Mouse (Mus musculus): ENCODE results near the gene Acsl1. TPM values are rescaled to one million over a fixed set of nuclear protein-coding genes. Genes with fewer than 3 reads are reported as not detected.
A peak's percentile ranks its signal among the peaks of the same experiment; 100 is the strongest.

Gene Acsl1
- polyA plus RNA-seq (2014; fragmentation: Nextera tagmentation; extraction: Ambion mirVana): 9.8 and 10.9 TPM in 2 replicates

DNA sequence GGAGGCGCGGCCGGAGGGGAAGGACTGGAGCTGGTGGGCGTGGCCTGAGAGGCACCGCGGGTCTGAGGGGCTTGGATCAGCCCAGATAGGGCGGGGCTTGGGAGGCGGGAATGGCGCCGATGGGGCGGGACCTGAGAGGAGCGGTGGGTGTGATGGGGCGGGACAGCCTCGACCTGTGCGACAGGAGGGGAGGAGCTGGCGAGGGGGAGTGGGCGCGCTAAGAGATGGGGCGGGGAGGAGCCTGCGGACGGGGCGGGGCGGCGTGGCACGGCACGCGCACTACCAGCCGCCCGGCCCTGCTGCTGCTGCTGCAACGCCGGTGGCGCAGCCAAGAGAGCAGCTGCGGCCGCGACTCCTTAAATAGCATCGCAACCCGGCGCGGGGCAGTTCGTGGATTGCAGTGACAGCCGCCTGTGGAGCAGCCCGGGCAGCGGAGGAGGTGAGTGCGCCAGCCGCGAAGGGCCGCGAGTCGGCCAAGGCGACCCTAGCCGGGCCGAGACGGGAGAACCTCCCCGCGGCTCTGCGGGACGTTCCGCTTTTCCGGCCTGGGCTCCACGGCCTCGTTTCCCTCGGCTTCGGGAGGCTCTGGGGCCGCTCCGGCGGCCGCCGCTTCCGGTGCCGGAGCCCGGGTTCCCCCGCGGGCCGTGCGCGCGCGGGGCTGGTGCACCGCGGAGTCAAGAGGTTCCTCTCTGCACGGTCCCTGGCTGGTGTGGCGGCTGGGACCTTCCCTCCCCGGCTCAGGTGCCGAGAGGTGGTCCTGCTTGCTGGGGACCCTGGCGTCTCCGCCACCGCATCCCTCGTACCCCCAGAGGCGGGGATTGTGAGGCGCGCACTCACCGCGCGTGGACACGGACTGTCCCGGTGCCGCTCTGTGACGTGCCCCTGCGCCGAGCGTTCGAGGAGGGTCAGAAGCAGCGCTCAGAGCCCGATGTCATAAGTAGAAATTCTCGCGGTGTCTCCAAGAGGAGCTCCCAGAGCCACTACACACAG is at the start of gene Acsl1:
Gene Acsl1, plus strand, starts transcription at position 246 of the 990 bp plus-strand sequence.
- peak within 1 kb of the TSS; percentile 62 for H3K27ac ChIP-seq (ENCODE audit: low read depth, low read length)
- H3K9ac ChIP-seq (ENCODE audit: low read depth, low read length): peak within 1 kb of the TSS; percentile 75
- H3K9me3 ChIP-seq (ENCODE audit: control insufficient read depth, low read length): no peaks in the 10 kb centered on the region
- H3K4me2 ChIP-seq (replicated peaks; ENCODE audit: low read depth, low read length): peak within 1 kb of the TSS; percentile 99
- H3K27me3 ChIP-seq (ENCODE audit: control insufficient read depth, insufficient read depth, low read length): peaks cover 3% of the 10 kb centered on the region; the same call in 1 of the 2 replicates
- ATAC-seq (ENCODE audit: low FRiP score): peak; percentile 96
- DNase-seq (ENCODE audit: low spot score): peak; percentile 97
- H3K4me1 ChIP-seq (replicated peaks; ENCODE audit: control insufficient read depth, insufficient read depth, low read length): no peaks in the 10 kb centered on the region
- WGBS: under 1% methylated on average over 87 of the region's 106 CpGs
- no peaks in the 10 kb centered on the region for H3K36me3 ChIP-seq (ENCODE audit: control insufficient read depth, insufficient read depth, low read length)
- H3K4me3 ChIP-seq (ENCODE audit: low read depth, low read length): peak within 1 kb of the TSS; percentile 82

- Histone ChIP-seq H3K9ac (ENCODE audit: low read depth, low read length) (no peak overlapping the region), H3K9me3 (ENCODE audit: control insufficient read depth, low read length) (no peaks in the 10 kb centered on the region), H3K4me2 (replicated peaks; ENCODE audit: low read depth, low read length) (no peak overlapping the region), H3K4me3 (ENCODE audit: low read depth, low read length) (no peak overlapping the region), H3K4me1 (replicated peaks; ENCODE audit: control insufficient read depth, insufficient read depth, low read length) (no peaks in the 10 kb centered on the region), H3K36me3 (ENCODE audit: control insufficient read depth, insufficient read depth, low read length) (no peaks in the 10 kb centered on the region), H3K27me3 (ENCODE audit: control insufficient read depth, insufficient read depth, low read length) (no peaks in the 10 kb centered on the region), H3K27ac (ENCODE audit: low read depth, low read length) (no peak overlapping the region)
- WGBS: 75% methylated on average over 6 of the region's 6 CpGs
- ATAC-seq (ENCODE audit: low FRiP score) (no peak), DNase-seq (ENCODE audit: low spot score) (no peak)
These were observed 49.3 kb upstream of the Acsl1 start for GRCm38 (mm10) chr8:46421515-46421914.

- DNase-seq (ENCODE audit: low spot score) (no peak), ATAC-seq (ENCODE audit: low FRiP score) (no peak)
- H3K9ac ChIP-seq (ENCODE audit: low read depth, low read length): no peak overlapping the region
- no peak overlapping the region for H3K27ac ChIP-seq (ENCODE audit: low read depth, low read length)
- no peaks in the 10 kb centered on the region for H3K4me1 ChIP-seq (replicated peaks; ENCODE audit: control insufficient read depth, insufficient read depth, low read length)
- H3K4me3 ChIP-seq (ENCODE audit: low read depth, low read length): no peak overlapping the region
- no peak overlapping the region for H3K4me2 ChIP-seq (replicated peaks; ENCODE audit: low read depth, low read length)
- no peaks in the 10 kb centered on the region for H3K36me3 ChIP-seq (ENCODE audit: control insufficient read depth, insufficient read depth, low read length)
- no peaks in the 10 kb centered on the region for H3K27me3 ChIP-seq (ENCODE audit: control insufficient read depth, insufficient read depth, low read length)
- no peaks in the 10 kb centered on the region for H3K9me3 ChIP-seq (ENCODE audit: control insufficient read depth, low read length)
These were observed 42.9 kb upstream of the Acsl1 start for GRCm38 (mm10) chr8:46427940-46428339.

GRCm38 (mm10) chr8:46429871-46430270 is 41.0 kb upstream of the Acsl1 start:
- Histone ChIP-seq H3K27ac (ENCODE audit: low read depth, low read length) (no peak overlapping the region), H3K9me3 (ENCODE audit: control insufficient read depth, low read length) (no peaks in the 10 kb centered on the region), H3K4me1 (replicated peaks; ENCODE audit: control insufficient read depth, insufficient read depth, low read length) (no peaks in the 10 kb centered on the region), H3K27me3 (ENCODE audit: control insufficient read depth, insufficient read depth, low read length) (no peaks in the 10 kb centered on the region), H3K4me3 (ENCODE audit: low read depth, low read length) (no peak overlapping the region), H3K36me3 (ENCODE audit: control insufficient read depth, insufficient read depth, low read length) (no peaks in the 10 kb centered on the region), H3K4me2 (replicated peaks; ENCODE audit: low read depth, low read length) (no peak overlapping the region), H3K9ac (ENCODE audit: low read depth, low read length) (no peak overlapping the region)
- DNase-seq (ENCODE audit: low spot score): no peak
- ATAC-seq (ENCODE audit: low FRiP score): no peak
- 75% methylated on average over 7 of the region's 7 CpGs for WGBS

DNA sequence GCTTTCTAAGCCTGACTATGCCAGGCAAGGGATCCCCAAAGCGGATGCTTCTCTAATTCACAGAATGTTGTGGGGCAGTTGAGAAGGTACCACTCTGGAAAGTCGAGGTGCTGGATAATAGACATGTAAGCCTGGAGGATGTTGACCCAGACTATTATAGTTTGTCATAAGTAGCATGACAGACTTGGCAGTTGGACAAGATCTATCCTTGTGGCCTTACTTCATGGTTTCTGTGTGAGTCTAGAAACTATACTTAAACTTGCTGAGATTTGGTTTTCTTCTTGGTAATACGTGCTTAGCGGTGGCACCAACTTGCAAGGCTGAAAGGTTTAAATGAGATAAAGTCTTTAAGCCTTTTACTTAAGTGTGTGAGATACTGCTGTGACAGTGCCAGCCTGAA is 38.9 kb upstream of the Acsl1 start:
- Histone ChIP-seq H3K4me1 (replicated peaks; ENCODE audit: control insufficient read depth, insufficient read depth, low read length) (no peaks in the 10 kb centered on the region), H3K9me3 (ENCODE audit: control insufficient read depth, low read length) (no peaks in the 10 kb centered on the region), H3K9ac (ENCODE audit: low read depth, low read length) (no peak overlapping the region), H3K27me3 (ENCODE audit: control insufficient read depth, insufficient read depth, low read length) (no peaks in the 10 kb centered on the region), H3K36me3 (ENCODE audit: control insufficient read depth, insufficient read depth, low read length) (no peaks in the 10 kb centered on the region), H3K4me2 (replicated peaks; ENCODE audit: low read depth, low read length) (no peak overlapping the region), H3K4me3 (ENCODE audit: low read depth, low read length) (no peak overlapping the region), H3K27ac (ENCODE audit: low read depth, low read length) (no peak overlapping the region)
- 94% methylated on average over 4 of the region's 4 CpGs for WGBS
- DNase-seq (ENCODE audit: low spot score): no peak
- no peak for ATAC-seq (ENCODE audit: low FRiP score)

- DNase-seq (ENCODE audit: low spot score): no peak
- Histone ChIP-seq H3K4me2 (replicated peaks; ENCODE audit: low read depth, low read length) (no peak overlapping the region), H3K27me3 (ENCODE audit: control insufficient read depth, insufficient read depth, low read length) (no peaks in the 10 kb centered on the region), H3K9me3 (ENCODE audit: control insufficient read depth, low read length) (no peaks in the 10 kb centered on the region), H3K27ac (ENCODE audit: low read depth, low read length) (no peak overlapping the region), H3K9ac (ENCODE audit: low read depth, low read length) (no peak overlapping the region), H3K4me3 (ENCODE audit: low read depth, low read length) (no peak overlapping the region), H3K36me3 (ENCODE audit: control insufficient read depth, insufficient read depth, low read length) (no peaks in the 10 kb centered on the region), H3K4me1 (replicated peaks; ENCODE audit: control insufficient read depth, insufficient read depth, low read length) (no peaks in the 10 kb centered on the region)
- ATAC-seq (ENCODE audit: low FRiP score): no peak
- 91% methylated on average over 3 of the region's 3 CpGs for WGBS
These were observed 38.3 kb upstream of the Acsl1 start for GRCm38 (mm10) chr8:46432581-46432980.

DNA sequence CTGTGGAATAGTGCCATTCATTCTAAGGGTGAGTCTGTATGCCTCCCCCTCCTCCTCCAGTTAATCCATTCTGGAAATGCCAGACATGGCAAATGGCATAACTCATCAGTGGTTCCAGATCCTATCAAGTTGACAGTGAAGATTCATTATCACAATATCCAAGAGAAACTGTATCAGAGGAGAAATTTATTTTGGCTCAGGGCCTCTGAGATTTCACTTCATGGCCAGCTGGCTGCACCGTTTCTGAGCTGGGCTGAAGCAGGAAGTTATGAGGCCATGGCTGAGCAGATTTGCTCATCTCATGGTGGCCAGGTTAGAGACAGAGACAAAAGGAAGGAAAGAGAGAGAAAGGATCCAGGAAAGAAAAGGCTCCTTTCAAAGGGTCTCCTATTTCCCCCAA is 37.2 kb upstream of the Acsl1 start:
- WGBS: 70% methylated on average over 1 of the region's 1 CpGs
- no peaks in the 10 kb centered on the region for H3K36me3 ChIP-seq (ENCODE audit: control insufficient read depth, insufficient read depth, low read length)
- no peak for DNase-seq (ENCODE audit: low spot score)
- H3K27me3 ChIP-seq (ENCODE audit: control insufficient read depth, insufficient read depth, low read length): no peaks in the 10 kb centered on the region
- no peak overlapping the region for H3K27ac ChIP-seq (ENCODE audit: low read depth, low read length)
- no peak for ATAC-seq (ENCODE audit: low FRiP score)
- H3K9me3 ChIP-seq (ENCODE audit: control insufficient read depth, low read length): no peaks in the 10 kb centered on the region
- H3K9ac ChIP-seq (ENCODE audit: low read depth, low read length): no peak overlapping the region
- H3K4me2 ChIP-seq (replicated peaks; ENCODE audit: low read depth, low read length): no peak overlapping the region
- H3K4me1 ChIP-seq (replicated peaks; ENCODE audit: control insufficient read depth, insufficient read depth, low read length): no peaks in the 10 kb centered on the region
- H3K4me3 ChIP-seq (ENCODE audit: low read depth, low read length): no peak overlapping the region

- ATAC-seq (ENCODE audit: low FRiP score) (no peak), DNase-seq (ENCODE audit: low spot score) (no peak)
- Histone ChIP-seq H3K9me3 (ENCODE audit: control insufficient read depth, low read length) (no peaks in the 10 kb centered on the region), H3K4me2 (replicated peaks; ENCODE audit: low read depth, low read length) (no peak overlapping the region), H3K4me1 (replicated peaks; ENCODE audit: control insufficient read depth, insufficient read depth, low read length) (no peaks in the 10 kb centered on the region), H3K4me3 (ENCODE audit: low read depth, low read length) (no peak overlapping the region), H3K9ac (ENCODE audit: low read depth, low read length) (no peak overlapping the region), H3K27ac (ENCODE audit: low read depth, low read length) (no peak overlapping the region), H3K27me3 (ENCODE audit: control insufficient read depth, insufficient read depth, low read length) (no peaks in the 10 kb centered on the region), H3K36me3 (ENCODE audit: control insufficient read depth, insufficient read depth, low read length) (no peaks in the 10 kb centered on the region)
- WGBS: 69% methylated on average over 10 of the region's 10 CpGs
These were observed 32.3 kb upstream of the Acsl1 start for GRCm38 (mm10) chr8:46438491-46438890.
